Mouse (Mus musculus) G1E (cell line): Measurements from ENCODE around the gene Tnrc18. TPM values are rescaled to one million over a fixed set of nuclear protein-coding genes. Genes with fewer than 3 reads are reported as not detected.

Experiments used
- ATAC-seq: 2 replicates; pipeline ENCODE4 v1.8.0; 2016; ENCODE audit warnings: mild to moderate bottlenecking; ENCODE audit not compliant: insufficient number of reproducible peaks, poor library complexity, low FRiP score, severe bottlenecking; ENCODE audit errors: extremely low read depth
- DNase-seq: peaks from one replicate; pipeline ENCODE4 v3.0.0; 2012; ENCODE audit warnings: low spot score
- H3K27me3 ChIP-seq: 2 replicates; pipeline ENCODE4 v1.6.1; 2012; ENCODE audit warnings: mild to moderate bottlenecking, low read length, inconsistent platforms; ENCODE audit not compliant: insufficient read depth
- H3K36me3 ChIP-seq: replicated peaks from 2 replicates; pipeline ENCODE3; 2012; ENCODE audit warnings: mild to moderate bottlenecking, inconsistent platforms
- H3K4me1 ChIP-seq: 2 replicates; pipeline ENCODE4 v1.6.1; 2012; ENCODE audit warnings: low read depth, low read length, inconsistent platforms, mixed read lengths; ENCODE audit not compliant: insufficient read depth
- H3K4me3 ChIP-seq: 2 replicates; pipeline ENCODE4 v1.5.1; 2012; ENCODE audit warnings: low read depth, mild to moderate bottlenecking, inconsistent platforms, low read length, moderate library complexity, mixed read lengths
- H3K9me3 ChIP-seq: replicated peaks from 2 replicates; pipeline ENCODE4 v1.6.1; 2012; ENCODE audit warnings: inconsistent platforms
- CTCF ChIP-seq: IDR thresholded peaks from 2 replicates; pipeline ENCODE4 v1.5.1; 2012; ENCODE audit warnings: low read depth, low read length, inconsistent platforms, mixed read lengths
- GATA1 ChIP-seq: IDR thresholded peaks from 2 replicates; pipeline ENCODE4 v1.6.1; 2012; ENCODE audit warnings: borderline replicate concordance, low read length, inconsistent platforms, mixed read lengths
- GATA2 ChIP-seq: IDR thresholded peaks from 2 replicates; pipeline ENCODE4 v1.6.1; 2012; ENCODE audit warnings: low read depth, low read length, inconsistent platforms, borderline replicate concordance
- POLR2AphosphoS5 ChIP-seq: IDR thresholded peaks from 2 replicates; pipeline ENCODE4 v1.6.1; 2012; ENCODE audit warnings: low read depth, low read length, inconsistent platforms; ENCODE audit not compliant: insufficient replicate concordance
- TAL1 ChIP-seq: conservative IDR thresholded peaks from 2 replicates; pipeline ENCODE4 v1.6.1; 2012; ENCODE audit warnings: low read depth, low read length, inconsistent platforms, mixed read lengths
- polyA plus RNA-seq: library from polyadenylated mRNA; stranded (reverse); fragments of >175 nt; gene quantifications from 2 replicates; pipeline ENCODE4 v1.2.3, GENCODE M21; 2012
- total RNA-seq, 2 experiments: library from RNA; stranded (forward) in 1 of 2; stranded (reverse) in 1 of 2; fragments of 200-1000 nt in 1 of 2; fragments of >200 nt in 1 of 2; fragmentation: Nextera tagmentation in 1 of 2; gene quantifications; 2 replicates each; pipeline ENCODE4 v1.2.3; 2014 to 2017

Gene Tnrc18
- total and polyA plus RNA-seq, 3 experiments = 5.4 to 81.6 (median 36.3) TPM

DNA sequence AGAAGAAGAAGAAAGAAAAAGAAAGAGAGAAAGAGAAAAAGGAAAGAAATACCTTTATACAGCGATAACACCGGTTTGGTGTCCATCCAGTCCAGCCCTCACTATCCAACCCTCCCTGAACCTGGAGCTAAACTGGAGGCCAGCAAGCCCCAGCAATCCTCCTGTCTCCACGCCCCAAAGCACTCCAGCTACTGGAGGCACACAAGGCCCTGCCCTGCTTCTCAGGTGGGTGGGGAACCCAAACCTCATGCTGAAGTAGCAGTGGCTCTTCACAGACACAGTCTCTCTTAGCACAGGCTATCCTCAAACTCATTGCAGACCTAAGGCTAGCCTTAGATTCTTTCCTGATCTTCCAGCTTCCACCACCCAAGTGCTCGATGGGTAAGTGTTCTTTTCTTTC, 14.6 kb downstream of the Tnrc18 start:
- DNase-seq (no peak), ATAC-seq (no peak)
- TF ChIP-seq POLR2AphosphoS5 (no peak), GATA1 (no peak), TAL1 (no peak), GATA2 (no peak), CTCF (no peak)
- Histone ChIP-seq H3K9me3 (no peaks in the 10 kb centered on the region), H3K27me3 (peaks cover 2% of the 10 kb centered on the region; the same call in 1 of the 2 replicates), H3K36me3 (peaks cover 2% of the 10 kb centered on the region), H3K4me1 (peaks cover 50% of the 10 kb centered on the region), H3K4me3 (no peak overlapping the region)

DNA sequence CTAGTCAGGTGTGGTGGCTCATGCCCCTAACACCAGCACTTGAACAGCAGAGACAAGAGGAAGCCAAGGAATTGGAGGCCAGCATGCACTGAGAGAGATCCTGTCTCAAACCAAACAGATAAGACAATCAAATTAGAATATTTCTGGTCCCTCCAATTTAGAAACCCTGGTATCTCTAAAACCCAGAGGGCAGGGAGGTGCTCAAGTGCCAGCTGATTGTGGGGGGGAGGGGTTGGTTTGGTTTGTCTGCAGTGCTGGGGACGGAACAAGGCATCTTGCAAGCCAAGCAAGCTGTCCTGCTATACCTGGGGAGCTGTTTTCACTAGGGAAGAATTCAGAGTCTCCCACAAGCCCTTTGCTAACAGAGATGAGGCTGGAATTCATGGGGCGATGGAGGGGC, 15.5 kb downstream of the Tnrc18 start:
- ATAC-seq (peak; percentile 66), DNase-seq (peak; percentile 52)
- peaks cover 50% of the 10 kb centered on the region for H3K4me1 ChIP-seq
- no peaks in the 10 kb centered on the region for H3K9me3 ChIP-seq
- peaks cover 2% of the 10 kb centered on the region for H3K36me3 ChIP-seq
- H3K27me3 ChIP-seq = peaks cover 5% of the 10 kb centered on the region
- TF ChIP-seq TAL1 (peak; percentile 40; the same call in 1 of the 2 replicates), POLR2AphosphoS5 (no peak)
- no peak overlapping the region for H3K4me3 ChIP-seq

DNA sequence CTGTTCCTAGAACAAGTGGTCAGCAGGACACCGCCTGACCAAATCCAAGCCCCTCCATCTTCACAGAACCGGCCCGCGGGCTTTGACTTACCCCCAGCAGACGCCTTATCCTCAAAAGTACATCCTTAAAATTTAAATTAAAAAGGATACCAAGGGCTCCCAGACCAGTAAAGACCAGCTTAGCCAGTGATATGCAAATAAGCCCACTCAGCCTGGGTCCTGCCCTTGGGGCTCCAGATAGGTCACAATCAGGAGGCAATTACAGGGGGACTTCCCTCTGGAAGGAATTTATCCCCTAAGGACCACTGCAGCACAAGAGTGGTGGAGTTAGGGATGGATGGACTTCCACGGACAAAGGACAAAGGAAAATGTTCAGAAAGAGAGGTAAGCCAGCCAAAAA, 16.8 kb downstream of the Tnrc18 start:
- TF ChIP-seq GATA2 = no peak
- no peak for TF ChIP-seq TAL1
- no peak for TF ChIP-seq CTCF
- no peak for TF ChIP-seq POLR2AphosphoS5
- DNase-seq (no peak), ATAC-seq (no peak)
- Histone ChIP-seq H3K9me3 (no peaks in the 10 kb centered on the region), H3K36me3 (peaks cover 2% of the 10 kb centered on the region), H3K27me3 (peaks cover 5% of the 10 kb centered on the region), H3K4me3 (no peak overlapping the region; the same call in 1 of the 2 replicates), H3K4me1 (peaks cover 50% of the 10 kb centered on the region)

DNA sequence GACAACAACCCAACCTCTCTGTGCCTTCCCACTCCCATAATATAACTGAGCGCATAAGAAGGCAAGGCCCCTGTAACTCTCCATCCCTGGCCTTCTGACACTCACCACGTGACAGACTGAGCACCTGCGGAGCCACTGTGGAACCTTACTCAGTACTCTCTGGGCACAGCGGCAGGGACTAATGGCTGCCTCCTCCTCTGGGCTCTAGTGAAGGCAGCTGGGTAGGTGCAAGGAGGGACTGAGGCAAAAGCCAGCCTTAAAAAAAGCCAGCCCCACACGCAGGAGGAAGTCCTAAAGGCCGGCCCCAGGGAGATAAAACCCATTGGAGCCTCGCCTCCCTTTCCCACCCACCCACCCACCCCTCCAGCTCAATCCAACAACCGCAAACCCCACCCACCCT, 17.3 kb downstream of the Tnrc18 start:
- ATAC-seq (peak; percentile 38; the same call in 1 of the 2 replicates), DNase-seq (peak; percentile 50)
- Histone ChIP-seq H3K27me3 (peaks cover 5% of the 10 kb centered on the region), H3K4me3 (peak overlapping the region; percentile 61; the same call in 1 of the 2 replicates), H3K4me1 (peaks cover 50% of the 10 kb centered on the region), H3K36me3 (peaks cover 2% of the 10 kb centered on the region), H3K9me3 (no peaks in the 10 kb centered on the region)
- TF ChIP-seq GATA1 (no peak), GATA2 (no peak), CTCF (no peak), TAL1 (no peak), POLR2AphosphoS5 (no peak)

DNA sequence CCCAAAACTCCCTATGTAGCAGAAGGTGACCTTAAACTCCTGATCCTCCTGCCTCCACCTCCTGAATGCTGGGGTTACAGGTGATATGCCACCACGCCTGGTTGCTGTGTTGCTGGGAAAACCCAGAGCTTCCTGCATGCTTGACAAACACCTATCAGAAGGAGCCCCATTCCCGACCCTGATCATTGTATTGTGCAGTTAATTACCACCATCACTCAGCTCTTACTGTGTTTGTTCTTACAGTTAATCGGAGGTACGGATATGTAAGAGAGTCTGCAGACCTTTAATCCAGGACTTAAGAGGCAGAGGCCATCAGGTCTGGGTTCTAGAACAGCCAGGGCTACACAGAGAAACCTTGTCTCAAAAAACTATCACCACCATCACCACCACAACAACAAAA, 18.2 kb downstream of the Tnrc18 start:
- ATAC-seq (no peak), DNase-seq (no peak)
- peaks cover 2% of the 10 kb centered on the region for H3K36me3 ChIP-seq
- peaks cover 54% of the 10 kb centered on the region for H3K4me1 ChIP-seq
- TF ChIP-seq POLR2AphosphoS5 (no peak), CTCF (no peak), GATA1 (no peak), GATA2 (no peak), TAL1 (no peak)
- H3K27me3 ChIP-seq = peaks cover 10% of the 10 kb centered on the region
- H3K9me3 ChIP-seq = no peaks in the 10 kb centered on the region
- H3K4me3 ChIP-seq = no peak overlapping the region; the same call in 1 of the 2 replicates

DNA sequence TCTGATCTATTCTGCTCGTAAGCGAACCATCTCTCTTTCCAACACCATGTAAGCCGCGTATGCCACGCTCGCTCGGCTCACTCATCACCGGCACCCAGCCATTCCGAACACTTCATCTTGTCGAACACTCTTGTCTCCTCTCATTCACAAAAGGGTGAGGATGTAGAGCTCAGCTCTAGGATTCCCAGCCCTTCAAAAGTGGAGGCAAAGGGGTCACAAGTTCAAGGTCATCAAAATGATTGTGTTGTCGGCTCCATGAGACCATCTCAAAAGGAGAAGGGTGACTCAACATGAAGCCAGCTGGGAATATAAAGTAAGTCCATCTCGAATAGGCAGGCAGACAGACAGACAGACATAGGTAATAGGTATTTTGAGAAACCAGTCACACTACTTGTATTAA, 19.3 kb downstream of the Tnrc18 start:
- Histone ChIP-seq H3K4me1 (peaks cover 53% of the 10 kb centered on the region), H3K4me3 (no peak overlapping the region), H3K27me3 (peaks cover 12% of the 10 kb centered on the region), H3K36me3 (peaks cover 2% of the 10 kb centered on the region), H3K9me3 (no peaks in the 10 kb centered on the region)
- TF ChIP-seq GATA1 = no peak
- TF ChIP-seq GATA2 = no peak
- TF ChIP-seq CTCF = no peak
- TF ChIP-seq TAL1 = no peak
- no peak for TF ChIP-seq POLR2AphosphoS5
- DNase-seq (no peak), ATAC-seq (no peak)

DNA sequence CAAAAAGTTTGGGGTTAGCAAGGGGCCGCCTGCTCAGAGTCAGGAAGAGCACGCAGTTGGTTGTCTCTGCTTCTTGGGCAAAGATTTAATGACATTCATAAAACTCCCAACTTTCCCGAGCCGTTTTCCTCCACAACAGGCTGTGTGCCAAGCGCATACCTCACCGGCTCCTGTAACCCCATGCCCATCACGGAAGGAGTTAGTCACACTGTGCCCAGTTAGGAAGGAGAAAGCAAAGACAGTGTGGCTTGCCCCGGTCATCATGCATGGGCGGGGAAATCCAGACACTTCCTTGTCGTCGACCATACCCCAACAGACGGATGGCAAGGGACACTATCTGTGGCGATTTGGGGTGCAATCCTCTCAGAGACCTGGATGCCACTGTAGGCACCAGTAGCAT, 19.8 kb downstream of the Tnrc18 start:
- Histone ChIP-seq H3K27me3 (peaks cover 12% of the 10 kb centered on the region), H3K4me1 (peaks cover 54% of the 10 kb centered on the region), H3K4me3 (no peak overlapping the region), H3K36me3 (peaks cover 5% of the 10 kb centered on the region), H3K9me3 (no peaks in the 10 kb centered on the region)
- ATAC-seq (no peak), DNase-seq (no peak)
- TF ChIP-seq GATA2 (no peak), POLR2AphosphoS5 (no peak), TAL1 (no peak), GATA1 (no peak), CTCF (no peak)
